Mouse (Mus musculus): ENCODE data around the gene Depdc5.

DNA sequence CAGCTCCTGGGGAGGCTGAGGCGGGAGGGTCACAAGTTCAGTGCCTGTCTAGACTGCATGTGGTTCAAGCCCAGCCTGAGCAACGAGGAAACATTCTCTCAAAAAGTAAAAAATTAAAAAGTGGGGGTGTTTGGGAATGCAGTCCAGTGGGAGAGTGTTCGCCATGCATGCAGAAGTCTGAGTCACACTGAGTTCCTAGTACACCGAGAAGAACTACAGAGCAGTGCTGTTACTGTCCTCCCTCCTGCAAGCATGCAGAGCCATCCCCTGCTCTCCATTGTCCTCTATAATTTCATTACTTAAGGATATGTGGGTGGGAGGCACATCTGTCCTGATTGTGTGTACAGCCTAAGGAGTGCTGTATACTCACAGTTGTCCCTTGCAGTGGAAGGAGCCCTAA lies 59.4 kb downstream of the Depdc5 start:
- TF ChIP-seq GATA1 (IDR thresholded peaks at IDR 0.05; ENCODE audit: low read length) (no peak), TAL1 (IDR thresholded peaks at IDR 0.05; ENCODE audit: low read length) (no peak)

Data from erythroblast, embryonic 14.5 days (primary cell).